Mouse (Mus musculus): ENCODE data around the gene Hsp90aa1.

DNA sequence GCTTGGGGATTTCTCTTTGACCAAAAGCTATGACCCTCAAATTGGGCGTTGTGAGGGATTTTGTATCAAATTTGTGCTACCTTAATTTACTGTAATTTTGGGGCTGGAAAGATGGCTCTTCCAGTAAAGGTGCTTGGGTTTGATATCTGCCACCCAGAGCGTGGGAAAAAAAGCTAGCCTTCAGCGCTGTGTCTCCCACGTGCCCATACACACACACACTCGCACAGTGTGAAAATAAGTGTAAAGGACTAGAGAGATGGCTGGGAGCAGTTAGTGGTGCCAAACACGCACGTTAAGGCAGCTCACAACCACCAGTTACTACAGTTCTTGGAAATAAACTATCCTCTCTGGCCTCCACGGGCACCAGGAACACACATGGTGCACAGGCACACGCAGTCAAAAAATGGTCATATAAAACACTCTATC is 5.5 kb downstream of the Hsp90aa1 start:
- no peak for TF ChIP-seq CTCF (IDR thresholded peaks at IDR 0.05; ENCODE audit: low read depth, low read length)
- TF ChIP-seq POLR2A (IDR thresholded peaks at IDR 0.05; ENCODE audit: insufficient read depth, low read length): peak; percentile 18

All from ES-Bruce4 (cell line).